Mouse (Mus musculus) hindbrain, embryonic 14.5 days (tissue): ENCODE data around the gene Olfr20. TPM values are rescaled to one million over a fixed set of nuclear protein-coding genes. Genes with fewer than 3 reads are reported as not detected.

ENCODE experiments used
- ATAC-seq: fragments of 200-750 bp; cut with Nextera tagmentation; 2 replicates; pipeline ENCODE4 v1.8.0; 2017; ENCODE audit warnings: moderate number of reproducible peaks, mild to moderate bottlenecking, moderate TSS enrichment, moderate library complexity; ENCODE audit not compliant: low FRiP score
- DNase-seq: peaks from one replicate; pipeline ENCODE4 v3.0.0-alpha.2; 2015; ENCODE audit warnings: low spot score
- H3K27ac ChIP-seq: fragments of 300-500 bp; sonication (generic); 2 replicates; pipeline ENCODE4 v1.5.1; 2014; ENCODE audit warnings: mild to moderate bottlenecking, moderate library complexity
- H3K27me3 ChIP-seq: fragments of 300-500 bp; sonication (generic); 2 replicates; pipeline ENCODE4 v1.6.1; 2014; ENCODE audit warnings: mild to moderate bottlenecking, low read length, mixed read lengths; ENCODE audit not compliant: control insufficient read depth, insufficient read depth
- H3K36me3 ChIP-seq: fragments of 300-500 bp; sonication (generic); replicated peaks from 2 replicates; pipeline ENCODE4 v1.6.1; 2014; ENCODE audit not compliant: control insufficient read depth, insufficient read depth
- H3K4me1 ChIP-seq: fragments of 300-500 bp; sonication (generic); replicated peaks from 2 replicates; pipeline ENCODE4 v1.6.1; 2014; ENCODE audit warnings: antibody characterized with exemption, low read length, mixed read lengths; ENCODE audit not compliant: control insufficient read depth, insufficient read depth
- H3K4me2 ChIP-seq: fragments of 300-500 bp; sonication (generic); replicated peaks from 2 replicates; pipeline ENCODE4 v1.6.1; 2014; ENCODE audit warnings: mild to moderate bottlenecking, moderate library complexity
- H3K4me3 ChIP-seq: fragments of 300-500 bp; sonication (generic); replicated peaks from 2 replicates; pipeline ENCODE4 v1.5.1; 2014; ENCODE audit warnings: mild to moderate bottlenecking, low read length
- H3K9ac ChIP-seq: fragments of 300-500 bp; sonication (generic); 2 replicates; pipeline ENCODE4 v1.6.1; 2014
- H3K9me3 ChIP-seq: fragments of 300-500 bp; sonication (generic); 2 replicates; pipeline ENCODE4 v1.6.1; 2016; ENCODE audit warnings: low read length; ENCODE audit not compliant: control insufficient read depth
- WGBS: fragments of 180-500 bp; shearing (Covaris S2); extraction: QIAGEN DNeasy Blood & Tissue Kit; methylation state at CpG from one replicate; pipeline ENCODE4 v1.1.7; 2014; 5-methylcytosine and 5-hydroxymethylcytosine counted together
- polyA plus RNA-seq: library from polyadenylated mRNA; unstranded; fragments of >200 nt; fragmentation: Nextera tagmentation; extraction: Ambion mirVana; gene quantifications from 2 replicates; pipeline ENCODE4 v1.2.1, GENCODE M21; 2014

Gene Olfr20
- polyA plus RNA-seq, 1 experiment from 2014 or later, result not detected

GRCm38 (mm10) chr11:73333357-73333756 is 17.2 kb upstream of the Olfr20 start:
- no peak for DNase-seq
- H3K27me3 ChIP-seq, result no peaks in the 10 kb centered on the region
- 0 out of 2 replicates have a peak, but pooled peaks cover 3% of the 10 kb centered on the region for H3K9me3 ChIP-seq
- no peaks in the 10 kb centered on the region for H3K36me3 ChIP-seq
- no peak overlapping the region for H3K4me3 ChIP-seq
- H3K27ac ChIP-seq, result no peak overlapping the region
- H3K4me1 ChIP-seq, result no peaks in the 10 kb centered on the region
- ATAC-seq, result no peak
- no peak overlapping the region for H3K9ac ChIP-seq
- 62% methylated on average over 2 of the region's 2 CpGs for WGBS
- no peak overlapping the region for H3K4me2 ChIP-seq

GRCm38 (mm10) chr11:73336919-73337318 is 13.7 kb upstream of the Olfr20 start:
- WGBS, result 85% methylated on average over 4 of the region's 4 CpGs
- H3K4me2 ChIP-seq, result no peak overlapping the region
- ATAC-seq, result no peak
- no peaks in the 10 kb centered on the region for H3K27me3 ChIP-seq
- no peak for DNase-seq
- H3K9me3 ChIP-seq, result no peaks in the 10 kb centered on the region
- H3K4me1 ChIP-seq, result no peaks in the 10 kb centered on the region
- no peak overlapping the region for H3K27ac ChIP-seq
- no peaks in the 10 kb centered on the region for H3K36me3 ChIP-seq
- H3K4me3 ChIP-seq, result no peak overlapping the region
- H3K9ac ChIP-seq, result no peak overlapping the region

- no peak for DNase-seq
- WGBS, result 94% methylated on average over 2 of the region's 2 CpGs
Observed at GRCm38 (mm10) chr11:73370946-73371345, 20.4 kb downstream of the Olfr20 start, which contains the start of gene Olfr376. Olfr376 (plus strand) TSS chr11:73371246.

GRCm38 (mm10) chr11:73395374-73395773 is 44.8 kb downstream of the Olfr20 start:
- no peaks in the 10 kb centered on the region for H3K9me3 ChIP-seq
- ATAC-seq (no peak), DNase-seq (no peak)
- H3K4me2 ChIP-seq, result no peak overlapping the region
- H3K4me1 ChIP-seq, result no peaks in the 10 kb centered on the region
- H3K36me3 ChIP-seq, result no peaks in the 10 kb centered on the region
- no peaks in the 10 kb centered on the region for H3K27me3 ChIP-seq
- WGBS, result 76% methylated on average over 4 of the region's 4 CpGs
- H3K9ac ChIP-seq, result no peak overlapping the region
- no peak overlapping the region for H3K27ac ChIP-seq
- no peak overlapping the region for H3K4me3 ChIP-seq

More at GRCm38 (mm10) chr11:73370946-73371345, 20.4 kb downstream of the Olfr20 start, which contains the start of gene Olfr376:
- no peak for ATAC-seq
- no peak within 1 kb of the TSS for H3K27ac ChIP-seq
- no peaks in the 10 kb centered on the region for H3K36me3 ChIP-seq
- no peaks in the 10 kb centered on the region for H3K27me3 ChIP-seq
- H3K4me1 ChIP-seq, result no peaks in the 10 kb centered on the region
- no peak within 1 kb of the TSS for H3K4me2 ChIP-seq
- no peak within 1 kb of the TSS for H3K4me3 ChIP-seq
- 0 out of 2 replicates have a peak, but pooled peaks cover 3% of the 10 kb centered on the region for H3K9me3 ChIP-seq
- H3K9ac ChIP-seq, result no peak within 1 kb of the TSS

- no peaks in the 10 kb centered on the region for H3K27me3 ChIP-seq
- H3K4me1 ChIP-seq, result no peaks in the 10 kb centered on the region
- no peaks in the 10 kb centered on the region for H3K9me3 ChIP-seq
- ATAC-seq, result no peak
- H3K27ac ChIP-seq, result no peak within 1 kb of the TSS
- H3K4me2 ChIP-seq, result no peak within 1 kb of the TSS
- no peak for DNase-seq
- no peak within 1 kb of the TSS for H3K9ac ChIP-seq
- no peak within 1 kb of the TSS for H3K4me3 ChIP-seq
- H3K36me3 ChIP-seq, result no peaks in the 10 kb centered on the region
Observed at GRCm38 (mm10) chr11:73399514-73399913, 48.9 kb downstream of the Olfr20 start, which contains the start of gene Olfr1. Olfr1 (minus strand) TSS chr11:73399614.

Other genes starting within 250 kb of the Olfr20 start
- 2.4 and 3.2 TPM in 2 replicates for gene Haspin, start 212.5 kb upstream of the Olfr20 start, polyA plus RNA-seq
- 0.33 and 1.0 TPM in 2 replicates for gene P2rx5, start 190.4 kb upstream of the Olfr20 start, polyA plus RNA-seq
- gene Emc6, start 173.7 kb upstream of the Olfr20 start, polyA plus RNA-seq, result 148 and 152 TPM in 2 replicates
- 121 and 132 TPM in 2 replicates for gene Tax1bp3, start 173.7 kb upstream of the Olfr20 start, polyA plus RNA-seq
- gene Ctns, start 151.7 kb upstream of the Olfr20 start, polyA plus RNA-seq, result 17.6 and 17.7 TPM in 2 replicates
- 1.6 and 2.5 TPM in 2 replicates for gene Shpk, start 151.3 kb upstream of the Olfr20 start, polyA plus RNA-seq
- 0.16 and 0.29 TPM in 2 replicates for gene Trpv1, start 116.5 kb upstream of the Olfr20 start, polyA plus RNA-seq
- gene Trpv3, start 83.4 kb upstream of the Olfr20 start, polyA plus RNA-seq, result 0.27 and 0.32 TPM in 2 replicates
- gene Aspa, start 21.2 kb upstream of the Olfr20 start, polyA plus RNA-seq, result 2.5 and 2.8 TPM in 2 replicates
- gene Gm49340, start 21.0 kb upstream of the Olfr20 start, polyA plus RNA-seq, result not detected in 2 replicates
- not detected in 2 replicates for gene Spata22, start 21.0 kb upstream of the Olfr20 start, polyA plus RNA-seq
- gene Olfr376, start 20.5 kb downstream of the Olfr20 start, polyA plus RNA-seq, result not detected in 2 replicates
- gene Olfr1, start 48.8 kb downstream of the Olfr20 start, polyA plus RNA-seq, result not detected in 2 replicates
- gene Olfr378, start 77.7 kb downstream of the Olfr20 start, polyA plus RNA-seq, result not detected in 2 replicates
- gene Olfr380, start 106.7 kb downstream of the Olfr20 start, polyA plus RNA-seq, result not detected in 2 replicates
- gene Olfr381, start 140.8 kb downstream of the Olfr20 start, polyA plus RNA-seq, result not detected in 2 replicates
- not detected in 2 replicates for gene Olfr382, start 166.4 kb downstream of the Olfr20 start, polyA plus RNA-seq
- not detected in 2 replicates for gene Olfr385, start 242.2 kb downstream of the Olfr20 start, polyA plus RNA-seq
- not detected in 2 replicates for gene Olfr384, start 247.8 kb downstream of the Olfr20 start, polyA plus RNA-seq